Mouse (Mus musculus) neural tube, embryonic 11.5 days (tissue): ENCODE measurements at regions not wholly inside any gene's neighbourhood (a gene's known extent, or its start where the extent isn't known, plus 50 kb on each side); places are given as distances from the start of the nearest gene placed in this dataset.
A peak's percentile ranks its signal among the peaks of the same experiment; 100 is the strongest.

Experiments
- ATAC-seq: fragments of 200-750 bp; cut with Nextera tagmentation; 2 replicates; pipeline ENCODE4 v1.8.0; 2017; ENCODE audit warnings: moderate number of reproducible peaks, mild to moderate bottlenecking, moderate TSS enrichment, moderate library complexity; ENCODE audit not compliant: insufficient read depth, low FRiP score, low TSS enrichment
- DNase-seq: peaks from one replicate; pipeline ENCODE4 v3.0.0-alpha.2; 2015; ENCODE audit warnings: low spot score
- H3K27ac ChIP-seq: fragments of 300-500 bp; sonication (generic); 2 replicates; pipeline ENCODE4 v1.5.1; 2014; ENCODE audit warnings: low read depth, mild to moderate bottlenecking, low read length
- H3K27me3 ChIP-seq: fragments of 300-500 bp; sonication (generic); 2 replicates; pipeline ENCODE4 v1.6.1; 2014; ENCODE audit warnings: mild to moderate bottlenecking, low read length, mixed read lengths; ENCODE audit not compliant: control insufficient read depth, insufficient read depth
- H3K36me3 ChIP-seq: fragments of 300-500 bp; sonication (generic); 2 replicates; pipeline ENCODE4 v1.6.1; 2014; ENCODE audit warnings: mild to moderate bottlenecking, low read length, moderate library complexity, mixed read lengths; ENCODE audit not compliant: control insufficient read depth, insufficient read depth
- H3K4me1 ChIP-seq: fragments of 300-500 bp; sonication (generic); 2 replicates; pipeline ENCODE4 v1.6.1; 2014; ENCODE audit warnings: low read length, mixed read lengths; ENCODE audit not compliant: control insufficient read depth, insufficient read depth
- H3K4me2 ChIP-seq: fragments of 300-500 bp; sonication (generic); 2 replicates; pipeline ENCODE4 v1.6.1; 2014; ENCODE audit warnings: low read depth, mild to moderate bottlenecking, moderate library complexity
- H3K4me3 ChIP-seq: fragments of 300-500 bp; sonication (generic); 2 replicates; pipeline ENCODE4 v1.5.1; 2014; ENCODE audit warnings: low read depth, low read length
- H3K9ac ChIP-seq: fragments of 300-500 bp; sonication (generic); 2 replicates; pipeline ENCODE4 v1.6.1; 2014; ENCODE audit warnings: mild to moderate bottlenecking, low read length
- H3K9me3 ChIP-seq: fragments of 300-500 bp; sonication (generic); 2 replicates; pipeline ENCODE4 v1.6.1; 2016; ENCODE audit warnings: low read length; ENCODE audit not compliant: control insufficient read depth
- WGBS: fragments of 180-500 bp; shearing (Covaris S2); extraction: QIAGEN DNeasy Blood & Tissue Kit; methylation state at CpG from one replicate; pipeline ENCODE4 v1.1.7; 2014; 5-methylcytosine and 5-hydroxymethylcytosine counted together

DNA sequence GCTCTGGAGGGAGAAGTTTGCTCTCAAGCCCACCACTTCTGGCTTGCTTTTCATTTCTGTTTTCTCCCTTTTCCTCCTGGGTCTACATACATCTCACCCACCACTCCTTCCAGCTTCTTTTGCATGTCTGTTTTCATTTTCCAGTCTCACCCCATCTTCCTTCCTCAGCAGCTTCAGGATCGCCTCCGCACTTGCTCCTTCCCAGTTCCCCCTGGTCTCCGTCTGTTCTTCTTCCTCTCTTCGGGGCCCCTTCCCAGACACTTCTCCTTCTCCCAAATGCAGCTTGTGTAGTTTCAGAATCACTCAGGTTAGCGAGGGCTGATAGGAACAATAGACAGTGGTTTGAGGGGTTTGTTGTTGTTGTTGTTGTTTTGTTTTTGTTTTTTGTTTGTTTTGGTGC lies 201.4 kb upstream of the Klf3 start:
- H3K27ac ChIP-seq = no peak overlapping the region
- peaks cover 5% of the 10 kb centered on the region; the same call in 1 of the 2 replicates for H3K4me1 ChIP-seq
- 87% methylated on average over 5 of the region's 5 CpGs for WGBS
- H3K36me3 ChIP-seq = no peaks in the 10 kb centered on the region
- H3K4me3 ChIP-seq = no peak overlapping the region
- H3K9ac ChIP-seq = no peak overlapping the region
- no peak for ATAC-seq
- DNase-seq = no peak
- H3K4me2 ChIP-seq = no peak overlapping the region
- no peaks in the 10 kb centered on the region for H3K27me3 ChIP-seq
- H3K9me3 ChIP-seq = no peaks in the 10 kb centered on the region

- H3K4me1 ChIP-seq = peaks cover 2% of the 10 kb centered on the region; the same call in 1 of the 2 replicates
- H3K4me2 ChIP-seq = no peak overlapping the region
- H3K36me3 ChIP-seq = no peaks in the 10 kb centered on the region
- no peak overlapping the region for H3K4me3 ChIP-seq
- H3K27ac ChIP-seq = no peak overlapping the region
- 89% methylated on average over 8 of the region's 8 CpGs for WGBS
- no peaks in the 10 kb centered on the region for H3K27me3 ChIP-seq
- H3K9me3 ChIP-seq = no peaks in the 10 kb centered on the region
- H3K9ac ChIP-seq = no peak overlapping the region
- DNase-seq (no peak), ATAC-seq (no peak)
These were observed 200.7 kb upstream of the Klf3 start for GRCm38 (mm10) chr5:64602356-64602936.

GRCm38 (mm10) chr5:64602996-64603755 lies 200.0 kb upstream of the Klf3 start:
- Histone ChIP-seq H3K4me3 (no peak overlapping the region), H3K27ac (no peak overlapping the region), H3K27me3 (no peaks in the 10 kb centered on the region), H3K36me3 (no peaks in the 10 kb centered on the region), H3K9me3 (no peaks in the 10 kb centered on the region), H3K4me1 (peaks cover 2% of the 10 kb centered on the region; the same call in 1 of the 2 replicates), H3K4me2 (no peak overlapping the region), H3K9ac (no peak overlapping the region)
- DNase-seq (no peak), ATAC-seq (no peak)
- WGBS = 92% methylated on average over 11 of the region's 11 CpGs

- Histone ChIP-seq H3K27ac (no peak overlapping the region), H3K9me3 (no peaks in the 10 kb centered on the region), H3K36me3 (no peaks in the 10 kb centered on the region), H3K4me1 (peaks cover 2% of the 10 kb centered on the region), H3K4me2 (no peak overlapping the region), H3K4me3 (no peak overlapping the region), H3K27me3 (no peaks in the 10 kb centered on the region), H3K9ac (no peak overlapping the region)
- DNase-seq (no peak), ATAC-seq (no peak)
These were observed 198.0 kb upstream of the Klf3 start for GRCm38 (mm10) chr5:64605171-64605570.

DNA sequence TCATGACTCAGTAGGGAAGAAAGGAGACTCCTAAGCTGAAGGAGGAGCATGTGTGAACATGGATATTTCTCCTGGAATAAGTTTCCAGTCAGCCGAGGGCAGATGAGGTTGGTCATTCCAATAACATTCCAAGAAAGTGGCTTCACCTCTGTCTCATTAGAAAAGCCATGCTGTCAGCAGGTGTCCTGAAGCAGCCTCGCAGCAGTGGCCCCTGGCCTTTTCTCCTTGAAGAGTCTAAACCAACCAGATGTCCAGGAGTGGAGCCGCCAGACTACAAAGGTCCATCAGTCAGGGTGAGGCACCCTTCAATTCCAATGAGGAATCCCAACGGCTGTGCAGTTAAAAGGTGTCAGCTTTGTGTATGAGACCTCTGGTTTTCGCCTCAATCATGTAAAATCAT lies 197.2 kb upstream of the Klf3 start:
- no peak for ATAC-seq
- no peak overlapping the region for H3K4me3 ChIP-seq
- DNase-seq = no peak
- H3K9me3 ChIP-seq = no peaks in the 10 kb centered on the region
- no peak overlapping the region for H3K9ac ChIP-seq
- peaks cover 3% of the 10 kb centered on the region for H3K4me1 ChIP-seq
- H3K27me3 ChIP-seq = no peaks in the 10 kb centered on the region
- H3K4me2 ChIP-seq = no peak overlapping the region
- WGBS = 45% methylated on average over 5 of the region's 5 CpGs
- no peaks in the 10 kb centered on the region for H3K36me3 ChIP-seq
- H3K27ac ChIP-seq = no peak overlapping the region

- no peak overlapping the region for H3K27ac ChIP-seq
These were observed 193.7 kb upstream of the Klf3 start for GRCm38 (mm10) chr5:64609378-64610087.

DNA sequence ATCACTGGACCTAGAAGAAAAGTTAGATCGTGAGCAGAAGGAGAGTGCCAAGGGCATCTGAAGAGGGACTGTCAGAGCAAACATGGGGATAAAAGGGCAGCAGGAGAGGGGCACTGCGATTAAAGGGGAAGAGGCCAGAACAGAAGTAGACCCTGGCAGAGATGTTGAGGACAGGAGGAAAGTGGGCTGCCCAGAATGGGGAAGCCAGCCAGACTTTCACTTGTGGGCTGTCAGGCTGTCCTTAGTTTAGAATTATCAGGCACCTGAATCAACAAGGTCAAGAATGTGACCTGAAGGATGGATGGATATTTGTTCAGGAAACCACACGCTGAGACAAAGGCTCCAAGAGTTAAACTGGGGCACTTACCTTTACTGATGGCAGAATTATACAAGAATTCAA lies 193.0 kb upstream of the Klf3 start:
- ATAC-seq (no peak), DNase-seq (no peak)
- no peak overlapping the region for H3K4me2 ChIP-seq
- H3K4me3 ChIP-seq = no peak overlapping the region
- H3K36me3 ChIP-seq = no peaks in the 10 kb centered on the region
- H3K27me3 ChIP-seq = no peaks in the 10 kb centered on the region
- 11% methylated on average over 3 of the region's 3 CpGs for WGBS
- H3K4me1 ChIP-seq = peaks cover 3% of the 10 kb centered on the region
- H3K9ac ChIP-seq = 0 out of 2 replicates have a peak overlapping the region, but pooled peaks have one; percentile 11
- H3K9me3 ChIP-seq = no peaks in the 10 kb centered on the region
- H3K27ac ChIP-seq = peak overlapping the region; percentile 66; the same call in 1 of the 2 replicates

More at GRCm38 (mm10) chr5:64609378-64610087, 193.7 kb upstream of the Klf3 start:
- Histone ChIP-seq H3K9ac (no peak overlapping the region), H3K27me3 (no peaks in the 10 kb centered on the region), H3K4me2 (no peak overlapping the region), H3K36me3 (no peaks in the 10 kb centered on the region), H3K4me1 (peaks cover 3% of the 10 kb centered on the region), H3K9me3 (no peaks in the 10 kb centered on the region), H3K4me3 (no peak overlapping the region)
- 71% methylated on average over 3 of the region's 3 CpGs for WGBS
- ATAC-seq (no peak), DNase-seq (no peak)

DNA sequence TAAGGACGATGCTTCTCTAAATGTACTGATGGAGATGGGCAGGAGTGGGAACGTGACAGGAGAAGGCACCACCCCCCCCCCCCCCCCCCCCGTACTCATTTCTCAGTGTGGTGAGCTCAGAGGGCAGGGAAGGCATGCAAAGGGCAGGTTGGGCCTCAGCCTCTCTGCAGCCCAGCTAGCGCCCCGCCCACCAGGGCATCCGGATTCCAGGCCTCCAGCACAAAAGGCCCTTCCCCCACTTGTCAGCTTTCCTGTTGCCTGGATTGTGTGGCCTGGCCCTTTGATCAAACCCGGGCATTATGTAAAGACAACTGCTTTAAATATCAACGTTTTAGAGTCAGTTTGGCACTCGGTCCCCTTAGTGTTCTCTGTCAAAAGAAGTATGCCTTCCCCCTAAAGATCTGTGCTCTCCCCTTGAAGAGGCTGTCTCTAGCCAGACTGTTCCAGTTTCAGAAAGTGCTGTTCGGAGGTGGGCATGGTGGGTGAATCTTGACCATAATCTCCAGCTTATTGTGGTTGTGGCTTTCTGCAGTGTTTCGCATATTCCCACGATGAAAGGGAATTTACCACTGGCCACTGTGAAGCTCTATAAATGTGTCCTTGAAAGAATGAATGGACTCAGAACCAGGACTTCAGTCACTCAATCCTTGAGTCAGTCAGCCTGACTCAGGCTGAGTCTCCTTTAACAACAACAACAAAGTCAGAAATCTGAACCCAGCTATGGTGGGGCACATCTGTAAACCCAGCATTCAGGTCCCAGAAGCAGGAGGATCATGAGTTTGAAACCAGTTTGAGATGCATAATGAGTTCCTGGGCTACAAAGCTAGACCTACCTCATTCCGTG lies 192.4 kb upstream of the Klf3 start:
- Histone ChIP-seq H3K9ac (no peak overlapping the region), H3K4me2 (no peak overlapping the region), H3K27me3 (no peaks in the 10 kb centered on the region), H3K36me3 (no peaks in the 10 kb centered on the region), H3K4me1 (peaks cover 3% of the 10 kb centered on the region), H3K27ac (peak overlapping the region; percentile 66), H3K4me3 (no peak overlapping the region), H3K9me3 (no peaks in the 10 kb centered on the region)
- ATAC-seq (peak; percentile 79), DNase-seq (peak; percentile 83)
- 10% methylated on average over 12 of the region's 13 CpGs for WGBS
